ENCODE assay signal across 8 mouse cellular contexts in the genomic region with DNA sequence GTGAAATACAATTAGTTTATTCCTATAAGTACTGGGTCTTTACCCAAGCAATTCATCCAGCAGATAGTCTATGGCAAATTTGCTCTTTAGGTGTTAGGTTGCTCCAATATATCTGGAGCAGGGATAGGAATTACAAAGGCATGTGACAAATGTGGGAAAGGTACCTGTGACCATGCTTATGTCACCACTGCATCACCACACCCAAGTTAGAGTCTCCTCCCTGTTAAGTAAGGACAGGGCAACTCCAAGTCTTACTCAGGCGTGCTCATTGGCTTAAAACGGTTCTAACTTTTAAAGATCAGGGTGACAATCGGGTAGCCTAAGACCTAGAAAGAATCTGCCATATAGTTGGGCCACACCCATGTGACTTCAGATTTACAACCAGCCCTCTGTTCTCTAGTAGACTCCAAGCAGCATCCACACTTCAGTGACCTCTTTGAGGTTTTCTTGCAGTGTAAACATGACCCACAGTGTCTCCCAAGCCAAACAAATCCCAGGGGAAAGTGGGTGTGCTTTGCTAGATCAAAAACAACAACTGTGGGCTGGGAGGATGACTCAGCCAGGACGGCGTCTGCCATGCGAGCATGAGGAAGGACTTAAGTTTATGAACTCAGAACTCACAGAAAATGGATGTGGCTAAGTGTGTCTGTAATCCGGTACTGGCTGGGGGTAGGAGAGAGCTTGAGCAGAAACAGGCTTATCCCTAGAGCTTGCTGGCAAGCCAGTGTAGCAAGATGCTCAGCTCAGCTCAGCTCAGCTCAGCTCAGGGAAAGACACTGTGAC. TPM values are rescaled to one million over a fixed set of nuclear protein-coding genes. Genes with fewer than 3 reads are reported as not detected.
DNase-seq lines count a peak whose midpoint lies in the region; ATAC-seq and TF ChIP-seq lines count a peak whose summit lies in the region.
"Had no signal": no experiment of that assay in that cellular context is flagged by ENCODE, and none has a peak within 500 bp of the region (broad histone marks: within the 10 kb centered on the region; RNA-seq: fewer than 3 reads in every experiment).

No protein-coding gene starts in this region.

- CTCF ChIA-PET in Patski (lab: Charles Lee) = no interaction called here

- H3K9ac ChIP-seq in intestine, embryonic 15.5 days = no peak overlapping the region
- no peak overlapping the region for H3K9ac ChIP-seq in liver, embryonic 15.5 days
- H3K9ac ChIP-seq: midbrain, embryonic 12.5 days had no signal

- no peak overlapping the region for H3K27ac ChIP-seq in intestine, embryonic 15.5 days
- no peak overlapping the region for H3K27ac ChIP-seq in liver, embryonic 15.5 days (replicated peaks)
- H3K27ac ChIP-seq: midbrain, embryonic 12.5 days had no signal

- no peak overlapping the region for H3K4me3 ChIP-seq in C2C12 (ENCODE audit: insufficient read depth, poor library complexity, severe bottlenecking)
- H3K4me3 ChIP-seq in intestine, embryonic 15.5 days (replicated peaks) = no peak overlapping the region
- H3K4me3 ChIP-seq in liver, embryonic 15.5 days (replicated peaks) = no peak overlapping the region
- H3K4me3 ChIP-seq: midbrain, embryonic 12.5 days had no signal

- no peaks in the 10 kb centered on the region for H3K36me3 ChIP-seq in C2C12 (ENCODE audit: control insufficient read depth, insufficient read depth)
- no peaks in the 10 kb centered on the region for H3K36me3 ChIP-seq in intestine, embryonic 15.5 days
- no peaks in the 10 kb centered on the region for H3K36me3 ChIP-seq in liver, embryonic 15.5 days (replicated peaks)
- H3K36me3 ChIP-seq: midbrain, embryonic 12.5 days had no signal

- POLR2A ChIA-PET in Patski (lab: Charles Lee) = no interaction called here

- TF ChIP-seq CTCF in C2C12 (IDR thresholded peaks at IDR 0.05; ENCODE audit: control insufficient read depth, insufficient read depth, insufficient read length) (no peak), Patski (IDR thresholded peaks at IDR 0.05) (no peak)

- H3K79me2 ChIP-seq in C2C12 (ENCODE audit: control insufficient read depth, insufficient read depth) = no peaks in the 10 kb centered on the region

- 0 out of 2 replicates have a peak, but pooled peaks cover 3% of the 10 kb centered on the region for H3K4me1 ChIP-seq in intestine, embryonic 15.5 days (replicated peaks)
- no peaks in the 10 kb centered on the region for H3K4me1 ChIP-seq in liver, embryonic 15.5 days (replicated peaks)
- H3K4me1 ChIP-seq: midbrain, embryonic 12.5 days had no signal

- in situ Hi-C loops in Patski (cut with MboI; ENCODE audit: low pct_unique_long_range_greater_than_20kb) = no loop called here

- peak; percentile 88 for DNase-seq in Patski (ENCODE audit: low read depth, low spot score)
- DNase-seq in natural killer cell, adult 2 months (ENCODE audit: low spot score in 2 of 2) = no peak
- DNase-seq in thymus, adult 18-20 months = no peak
- DNase-seq in spleen, adult 12 weeks (ENCODE audit: low spot score) = no peak

- peak overlapping the region; percentile 20 for H3ac ChIP-seq in C2C12 (ENCODE audit: control insufficient read depth, insufficient read length, low read depth)

- H3K27me3 ChIP-seq in C2C12 (ENCODE audit: control insufficient read depth, insufficient read depth, insufficient read length) (no peaks in the 10 kb centered on the region), Patski (no peaks in the 10 kb centered on the region)
- no peaks in the 10 kb centered on the region for H3K27me3 ChIP-seq in intestine, embryonic 15.5 days (replicated peaks)
- no peaks in the 10 kb centered on the region for H3K27me3 ChIP-seq in liver, embryonic 15.5 days
- H3K27me3 ChIP-seq: midbrain, embryonic 12.5 days had no signal

- H3K9me3 ChIP-seq in intestine, embryonic 15.5 days = no peaks in the 10 kb centered on the region
- H3K9me3 ChIP-seq in liver, embryonic 15.5 days (replicated peaks) = no peaks in the 10 kb centered on the region
- H3K9me3 ChIP-seq: midbrain, embryonic 12.5 days had no signal

- H3K79me3 ChIP-seq in C2C12 (ENCODE audit: low read depth) = no peaks in the 10 kb centered on the region

- peak; percentile 92 for ATAC-seq in Patski
- peak; percentile 67 for ATAC-seq in intestine, embryonic 15.5 days
- ATAC-seq in liver, embryonic 15.5 days (ENCODE audit: insufficient read depth) = peak; percentile 44

- H3K4me2 ChIP-seq in intestine, embryonic 15.5 days (replicated peaks) = no peak overlapping the region
- no peak overlapping the region for H3K4me2 ChIP-seq in liver, embryonic 15.5 days
- H3K4me2 ChIP-seq: midbrain, embryonic 12.5 days had no signal

- WGBS in intestine, embryonic 15.5 days = 28% methylated on average over 7 of the region's 7 CpGs
- 40% methylated on average over 7 of the region's 7 CpGs for WGBS in liver, embryonic 15.5 days (ENCODE audit: insufficient replicate concordance)

TF ChIP-seq in C2C12, 6 proteins besides CTCF, POLR2A, EP300 and RAD21:
- peak; percentile 48 for TF ChIP-seq MAX (IDR thresholded peaks at IDR 0.05)
- TF ChIP-seq MYOD1 (IDR thresholded peaks at IDR 0.05; ENCODE audit: control insufficient read depth, insufficient read length, low read depth) = peak; percentile 53
- peak; percentile 61 for TF ChIP-seq USF1 (IDR thresholded peaks at IDR 0.05; ENCODE audit: low read depth)
- peak; percentile 42 for TF ChIP-seq FOSL1 (IDR thresholded peaks at IDR 0.05; ENCODE audit: insufficient read depth, low read length, poor library complexity, severe bottlenecking)
- TF ChIP-seq CEBPB (IDR thresholded peaks at IDR 0.05; ENCODE audit: low read depth) = no peak
- TF ChIP-seq MYOG (IDR thresholded peaks at IDR 0.05; ENCODE audit: control insufficient read depth, extremely low read depth, insufficient read length) = no peak
TF ChIP-seq in C2C12: peak in this region for 4.

RNA-seq across cellular contexts. Expression of a gene that starts 33.5 kb away (rescaled TPM):
- 0.09 TPM for polyA plus RNA-seq in C2C12 (2012; fragmentation: generic; extraction: Trizol)
- polyA plus RNA-seq in Patski (2021) = 1.8 TPM
- polyA plus RNA-seq in intestine, embryonic 15.5 days (2015; fragmentation: Nextera tagmentation; extraction: Ambion mirVana) = 0.67 and 0.73 TPM in 2 replicates
- 6.4 and 7.8 TPM in 2 replicates for polyA plus RNA-seq in liver, embryonic 15.5 days (2015; fragmentation: Nextera tagmentation; extraction: Ambion mirVana)
